Mouse (Mus musculus) stomach, embryonic 15.5 days (tissue): Measurements from ENCODE around the gene Gja5. TPM values are rescaled to one million over a fixed set of nuclear protein-coding genes. Genes with fewer than 3 reads are reported as not detected.

Source experiments
- ATAC-seq: fragments of 200-750 bp; cut with Nextera tagmentation; 2 replicates; pipeline ENCODE4 v1.8.0; 2017; ENCODE audit warnings: low read depth, moderate number of reproducible peaks, moderate TSS enrichment; ENCODE audit not compliant: insufficient read depth, low FRiP score
- H3K27ac ChIP-seq: fragments of 300-500 bp; sonication (generic); 2 replicates; pipeline ENCODE4 v1.5.1; 2015; ENCODE audit warnings: mild to moderate bottlenecking, inconsistent platforms
- H3K27me3 ChIP-seq: fragments of 300-500 bp; sonication (generic); replicated peaks from 2 replicates; pipeline ENCODE4 v1.6.1; 2015; ENCODE audit warnings: inconsistent platforms
- H3K36me3 ChIP-seq: fragments of 300-500 bp; sonication (generic); 2 replicates; pipeline ENCODE4 v1.6.1; 2015; ENCODE audit warnings: inconsistent platforms
- H3K4me1 ChIP-seq: fragments of 300-500 bp; sonication (generic); 2 replicates; pipeline ENCODE4 v1.6.1; 2015; ENCODE audit warnings: inconsistent platforms
- H3K4me2 ChIP-seq: fragments of 300-500 bp; sonication (generic); 2 replicates; pipeline ENCODE4 v1.6.1; 2015; ENCODE audit warnings: mild to moderate bottlenecking, inconsistent platforms
- H3K4me3 ChIP-seq: fragments of 300-500 bp; sonication (generic); replicated peaks from 2 replicates; pipeline ENCODE4 v1.5.1; 2015; ENCODE audit warnings: inconsistent platforms
- H3K9ac ChIP-seq: fragments of 300-500 bp; sonication (generic); 2 replicates; pipeline ENCODE4 v1.6.1; 2015; ENCODE audit warnings: inconsistent platforms
- H3K9me3 ChIP-seq: fragments of 300-500 bp; sonication (generic); 2 replicates; pipeline ENCODE4 v1.6.1; 2016; ENCODE audit warnings: inconsistent platforms
- WGBS: fragments of 180-500 bp; shearing (Covaris S2); methylation state at CpG from one replicate; pipeline ENCODE4 v1.1.7; 2015; 5-methylcytosine and 5-hydroxymethylcytosine counted together
- polyA plus RNA-seq: library from polyadenylated mRNA; unstranded; fragments of >200 nt; fragmentation: Nextera tagmentation; extraction: Ambion mirVana; gene quantifications from 2 replicates; pipeline ENCODE4 v1.2.1, GENCODE M21; 2015

The Gja5 gene
- polyA plus RNA-seq, 1 experiment from 2014 or later = 13.1 TPM

DNA sequence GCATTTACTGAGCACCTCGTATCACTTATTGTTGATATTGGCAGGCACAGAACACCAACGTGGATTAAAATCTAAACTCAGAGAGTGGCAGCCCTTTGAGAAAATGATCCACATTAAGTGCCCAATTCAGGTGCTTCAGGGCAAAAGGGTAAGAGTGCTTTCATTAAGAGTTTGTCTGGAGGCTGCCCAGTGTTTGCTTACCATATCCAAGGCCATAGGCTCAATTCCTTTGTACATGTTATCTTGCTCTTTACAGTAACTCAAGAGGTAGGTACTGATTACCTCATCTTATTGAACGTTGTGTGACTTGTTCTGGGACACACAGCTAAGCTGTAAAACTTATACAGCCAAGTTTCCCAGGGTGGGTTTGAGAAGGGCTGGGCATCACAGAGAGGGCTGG, 77.3 kb downstream of the Gja5 start:
- no peaks in the 10 kb centered on the region for H3K36me3 ChIP-seq
- peak; percentile 79 for ATAC-seq
- WGBS = 49% methylated on average over 3 of the region's 3 CpGs
- H3K9ac ChIP-seq = no peak overlapping the region
- H3K4me1 ChIP-seq = no peaks in the 10 kb centered on the region
- H3K27ac ChIP-seq = no peak overlapping the region
- H3K4me3 ChIP-seq = no peak overlapping the region
- no peaks in the 10 kb centered on the region for H3K9me3 ChIP-seq
- no peaks in the 10 kb centered on the region for H3K27me3 ChIP-seq
- H3K4me2 ChIP-seq = no peak overlapping the region

GRCm38 (mm10) chr3:96982666-96983065, 78.2 kb downstream of the Gja5 start:
- no peak for ATAC-seq
- H3K36me3 ChIP-seq = no peaks in the 10 kb centered on the region
- no peak overlapping the region for H3K4me3 ChIP-seq
- H3K27ac ChIP-seq = no peak overlapping the region
- H3K4me1 ChIP-seq = no peaks in the 10 kb centered on the region
- H3K9ac ChIP-seq = no peak overlapping the region
- H3K4me2 ChIP-seq = no peak overlapping the region
- 92% methylated on average over 2 of the region's 2 CpGs for WGBS
- H3K9me3 ChIP-seq = no peaks in the 10 kb centered on the region
- H3K27me3 ChIP-seq = no peaks in the 10 kb centered on the region

GRCm38 (mm10) chr3:96992526-96992925, 88.0 kb downstream of the Gja5 start:
- Histone ChIP-seq H3K27me3 (no peaks in the 10 kb centered on the region), H3K9me3 (no peaks in the 10 kb centered on the region), H3K4me3 (no peak overlapping the region), H3K36me3 (no peaks in the 10 kb centered on the region), H3K9ac (no peak overlapping the region), H3K4me1 (no peaks in the 10 kb centered on the region), H3K4me2 (no peak overlapping the region), H3K27ac (no peak overlapping the region)
- ATAC-seq = no peak
- WGBS = 51% methylated on average over 3 of the region's 3 CpGs

GRCm38 (mm10) chr3:96997770-96998169, 93.3 kb downstream of the Gja5 start:
- Histone ChIP-seq H3K9ac (no peak overlapping the region), H3K4me3 (no peak overlapping the region), H3K9me3 (no peaks in the 10 kb centered on the region), H3K27me3 (no peaks in the 10 kb centered on the region), H3K4me1 (no peaks in the 10 kb centered on the region), H3K27ac (no peak overlapping the region), H3K4me2 (no peak overlapping the region), H3K36me3 (no peaks in the 10 kb centered on the region)
- ATAC-seq = no peak
- WGBS = 28% methylated on average over 6 of the region's 6 CpGs

- H3K4me2 ChIP-seq = no peak overlapping the region
- H3K9ac ChIP-seq = no peak overlapping the region
- H3K27ac ChIP-seq = no peak overlapping the region
- no peaks in the 10 kb centered on the region for H3K9me3 ChIP-seq
- no peaks in the 10 kb centered on the region for H3K27me3 ChIP-seq
- WGBS = 85% methylated on average over 10 of the region's 10 CpGs
- ATAC-seq = no peak
- no peaks in the 10 kb centered on the region for H3K4me1 ChIP-seq
- H3K36me3 ChIP-seq = no peaks in the 10 kb centered on the region
- no peak overlapping the region for H3K4me3 ChIP-seq
Measured at GRCm38 (mm10) chr3:97003111-97003510, 98.6 kb downstream of the Gja5 start.

DNA sequence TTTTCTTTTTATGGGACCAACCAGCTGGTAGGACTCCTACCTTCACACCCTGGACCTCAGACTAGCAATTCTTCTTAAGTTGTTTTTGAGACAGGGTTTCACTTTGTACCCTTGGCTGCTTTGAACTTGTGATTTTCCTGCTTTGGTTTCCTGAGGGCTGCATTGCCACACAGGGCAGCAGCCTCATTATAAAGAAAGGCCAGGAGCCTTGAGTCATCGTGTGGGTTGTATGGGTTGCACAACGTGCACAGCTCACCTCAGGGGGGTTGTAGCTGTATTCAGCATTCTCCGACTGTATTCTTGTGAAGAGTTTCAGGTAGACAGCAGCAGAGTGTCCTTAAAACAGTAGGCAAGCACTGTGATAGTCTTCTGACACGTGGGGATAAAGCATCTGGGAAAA, 100.0 kb downstream of the Gja5 start:
- no peaks in the 10 kb centered on the region for H3K4me1 ChIP-seq
- no peaks in the 10 kb centered on the region for H3K9me3 ChIP-seq
- 68% methylated on average over 4 of the region's 4 CpGs for WGBS
- no peak for ATAC-seq
- no peak overlapping the region for H3K27ac ChIP-seq
- H3K4me3 ChIP-seq = no peak overlapping the region
- no peaks in the 10 kb centered on the region for H3K27me3 ChIP-seq
- H3K36me3 ChIP-seq = no peaks in the 10 kb centered on the region
- H3K4me2 ChIP-seq = no peak overlapping the region
- no peak overlapping the region for H3K9ac ChIP-seq

GRCm38 (mm10) chr3:97007010-97007448, 102.5 kb downstream of the Gja5 start:
- no peaks in the 10 kb centered on the region for H3K36me3 ChIP-seq
- no peaks in the 10 kb centered on the region for H3K4me1 ChIP-seq
- H3K4me3 ChIP-seq = no peak overlapping the region
- no peak overlapping the region for H3K4me2 ChIP-seq
- ATAC-seq = no peak
- no peak overlapping the region for H3K27ac ChIP-seq
- H3K9ac ChIP-seq = no peak overlapping the region
- no peaks in the 10 kb centered on the region for H3K9me3 ChIP-seq
- WGBS = 53% methylated on average over 3 of the region's 3 CpGs
- H3K27me3 ChIP-seq = no peaks in the 10 kb centered on the region

GRCm38 (mm10) chr3:97025226-97025625, 120.7 kb downstream of the Gja5 start:
- 34% methylated on average over 5 of the region's 5 CpGs for WGBS
- H3K36me3 ChIP-seq = no peaks in the 10 kb centered on the region
- no peak overlapping the region for H3K4me3 ChIP-seq
- H3K27me3 ChIP-seq = no peaks in the 10 kb centered on the region
- H3K4me2 ChIP-seq = no peak overlapping the region
- no peaks in the 10 kb centered on the region for H3K9me3 ChIP-seq
- 0 out of 2 replicates have a peak, but pooled peaks have one; percentile 35 for ATAC-seq
- H3K4me1 ChIP-seq = peaks cover 6% of the 10 kb centered on the region; the same call in 1 of the 2 replicates
- H3K9ac ChIP-seq = no peak overlapping the region
- H3K27ac ChIP-seq = no peak overlapping the region

- H3K27me3 ChIP-seq = no peaks in the 10 kb centered on the region
- no peak for ATAC-seq
- 2% methylated on average over 10 of the region's 10 CpGs for WGBS
- H3K4me1 ChIP-seq = no peaks in the 10 kb centered on the region
- peak overlapping the region; percentile 29 for H3K4me3 ChIP-seq
- no peak overlapping the region for H3K9ac ChIP-seq
- H3K4me2 ChIP-seq = peak overlapping the region; percentile 42
- no peaks in the 10 kb centered on the region for H3K36me3 ChIP-seq
- H3K9me3 ChIP-seq = no peaks in the 10 kb centered on the region
- no peak overlapping the region for H3K27ac ChIP-seq
Measured at GRCm38 (mm10) chr3:97032053-97032496, 127.6 kb downstream of the Gja5 start.

DNA sequence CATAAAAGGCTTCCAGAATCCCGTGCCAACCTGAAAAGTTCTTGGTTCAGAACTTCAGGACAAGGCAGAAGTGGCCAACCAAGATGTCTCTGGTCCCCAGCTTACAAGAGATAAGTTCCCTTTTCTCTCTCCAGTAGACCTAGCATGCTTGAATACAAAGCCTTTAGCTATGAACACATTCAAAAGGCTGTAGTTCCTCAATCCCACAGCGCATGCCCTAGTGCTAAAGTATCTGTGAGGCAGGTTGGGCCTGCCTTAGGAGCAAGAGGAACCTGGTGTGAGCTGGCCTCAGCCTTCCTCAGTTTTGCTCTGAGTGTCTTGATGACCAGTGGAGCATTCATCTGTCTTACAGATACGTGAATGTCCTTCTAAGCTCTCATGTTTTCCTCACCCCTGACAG, 131.1 kb downstream of the Gja5 start:
- Histone ChIP-seq H3K27ac (no peak overlapping the region), H3K9ac (no peak overlapping the region), H3K4me2 (no peak overlapping the region), H3K4me1 (no peaks in the 10 kb centered on the region), H3K4me3 (no peak overlapping the region), H3K36me3 (no peaks in the 10 kb centered on the region), H3K9me3 (no peaks in the 10 kb centered on the region), H3K27me3 (no peaks in the 10 kb centered on the region)
- no peak for ATAC-seq
- WGBS = 86% methylated on average over 3 of the region's 3 CpGs

DNA sequence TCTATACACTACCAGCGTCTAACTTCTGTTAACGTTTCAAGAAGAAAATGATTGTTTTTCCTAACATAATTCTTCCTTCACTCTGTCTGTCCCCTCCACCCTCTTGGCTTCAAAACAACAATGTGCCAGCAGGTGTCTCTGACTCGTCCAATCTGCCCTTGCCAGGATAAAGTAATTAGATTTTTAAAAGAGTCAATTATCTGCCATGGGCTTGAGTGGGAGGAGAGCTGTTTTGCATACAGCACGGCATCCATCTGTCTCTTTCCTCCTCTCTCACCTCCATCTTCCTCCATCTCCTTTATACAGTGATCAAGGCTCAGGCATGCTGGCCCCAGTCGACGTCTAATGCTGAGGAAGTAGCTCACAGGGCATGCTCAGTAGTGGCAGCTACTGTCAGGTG, 132.6 kb downstream of the Gja5 start:
- no peaks in the 10 kb centered on the region for H3K4me1 ChIP-seq
- H3K27ac ChIP-seq = no peak overlapping the region
- H3K4me2 ChIP-seq = no peak overlapping the region
- no peaks in the 10 kb centered on the region for H3K9me3 ChIP-seq
- no peaks in the 10 kb centered on the region for H3K36me3 ChIP-seq
- 61% methylated on average over 6 of the region's 6 CpGs for WGBS
- H3K9ac ChIP-seq = no peak overlapping the region
- no peak for ATAC-seq
- no peaks in the 10 kb centered on the region for H3K27me3 ChIP-seq
- no peak overlapping the region for H3K4me3 ChIP-seq

- H3K9ac ChIP-seq = no peak overlapping the region
- 59% methylated on average over 6 of the region's 6 CpGs for WGBS
- H3K27ac ChIP-seq = no peak overlapping the region
Measured at GRCm38 (mm10) chr3:97039721-97040120, 135.2 kb downstream of the Gja5 start.

DNA sequence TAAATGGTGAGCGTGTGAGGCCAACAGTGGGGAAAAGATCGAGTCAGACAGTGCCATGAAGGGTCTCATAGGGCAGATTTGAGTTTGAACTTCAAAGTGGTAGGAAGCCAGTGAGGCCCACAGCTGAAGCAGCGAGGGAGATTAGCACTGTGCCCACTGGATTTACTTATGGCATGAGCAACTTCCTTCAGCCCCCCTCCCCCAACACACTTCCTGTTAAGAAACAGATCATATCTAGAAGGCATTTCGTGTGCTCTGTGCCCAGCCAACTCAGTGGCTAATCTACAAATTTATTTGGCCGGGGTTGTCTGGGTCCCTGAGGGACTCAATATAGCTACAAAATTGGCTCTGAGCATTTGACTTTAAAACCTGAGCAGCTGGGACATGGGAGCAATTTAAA, 139.7 kb downstream of the Gja5 start:
- Histone ChIP-seq H3K4me3 (no peak overlapping the region), H3K9me3 (no peaks in the 10 kb centered on the region), H3K36me3 (no peaks in the 10 kb centered on the region), H3K9ac (no peak overlapping the region), H3K4me1 (no peaks in the 10 kb centered on the region), H3K27ac (no peak overlapping the region), H3K27me3 (no peaks in the 10 kb centered on the region), H3K4me2 (no peak overlapping the region)
- no peak for ATAC-seq
- 61% methylated on average over 5 of the region's 5 CpGs for WGBS

More at GRCm38 (mm10) chr3:97039721-97040120, 135.2 kb downstream of the Gja5 start:
- no peaks in the 10 kb centered on the region for H3K9me3 ChIP-seq
- H3K4me3 ChIP-seq = no peak overlapping the region
- no peaks in the 10 kb centered on the region for H3K27me3 ChIP-seq
- H3K4me2 ChIP-seq = no peak overlapping the region
- no peaks in the 10 kb centered on the region for H3K36me3 ChIP-seq
- no peaks in the 10 kb centered on the region for H3K4me1 ChIP-seq
- no peak for ATAC-seq
